Mouse (Mus musculus) hindbrain, embryonic 16.5 days (tissue): ENCODE data around the gene Vipr1. TPM values are rescaled to one million over a fixed set of nuclear protein-coding genes. Genes with fewer than 3 reads are reported as not detected.
"Not testable (repeated sequence)": the region's sequence is repeated elsewhere in the genome, so short reads cannot be mapped to it uniquely, and the experiment has no call there.

Experiments used
- ATAC-seq: fragments of 200-750 bp; cut with Nextera tagmentation; 2 replicates; pipeline ENCODE4 v1.8.0; 2017; ENCODE audit warnings: moderate TSS enrichment, moderate library complexity
- H3K27ac ChIP-seq: fragments of 300-500 bp; sonication (generic); 2 replicates; pipeline ENCODE4 v1.5.1; 2014; ENCODE audit warnings: low read depth, mild to moderate bottlenecking, control low read depth, low read length, moderate library complexity
- H3K27me3 ChIP-seq: fragments of 300-500 bp; sonication (generic); replicated peaks from 2 replicates; pipeline ENCODE4 v1.6.1; 2014; ENCODE audit warnings: low read length; ENCODE audit not compliant: control insufficient read depth, insufficient read depth
- H3K36me3 ChIP-seq: fragments of 300-500 bp; sonication (generic); 2 replicates; pipeline ENCODE4 v1.6.1; 2014; ENCODE audit warnings: mild to moderate bottlenecking, low read length, moderate library complexity, mixed read lengths; ENCODE audit not compliant: control insufficient read depth, insufficient read depth
- H3K4me1 ChIP-seq: fragments of 300-500 bp; sonication (generic); 2 replicates; pipeline ENCODE4 v1.6.1; 2014; ENCODE audit warnings: low read depth, low read length; ENCODE audit not compliant: control insufficient read depth, insufficient read depth
- H3K4me2 ChIP-seq: fragments of 300-500 bp; sonication (generic); 2 replicates; pipeline ENCODE4 v1.6.1; 2014; ENCODE audit warnings: mild to moderate bottlenecking, low read length, control low read depth, moderate library complexity
- H3K4me3 ChIP-seq: fragments of 300-500 bp; sonication (generic); 2 replicates; pipeline ENCODE4 v1.5.1; 2014; ENCODE audit warnings: mild to moderate bottlenecking, low read length, control low read depth, moderate library complexity
- H3K9ac ChIP-seq: fragments of 300-500 bp; sonication (generic); 2 replicates; pipeline ENCODE4 v1.6.1; 2014; ENCODE audit warnings: low read depth, mild to moderate bottlenecking, control low read depth, low read length, moderate library complexity
- H3K9me3 ChIP-seq: fragments of 300-500 bp; sonication (generic); 2 replicates; pipeline ENCODE4 v1.6.1; 2014; ENCODE audit warnings: mild to moderate bottlenecking, low read length, moderate library complexity; ENCODE audit not compliant: control insufficient read depth
- WGBS: fragments of 180-500 bp; shearing (Covaris S2); extraction: QIAGEN DNeasy Blood & Tissue Kit; methylation state at CpG from one replicate; pipeline ENCODE4 v1.1.7; 2014; 5-methylcytosine and 5-hydroxymethylcytosine counted together
- polyA plus RNA-seq: library from polyadenylated mRNA; unstranded; fragments of >200 nt; fragmentation: Nextera tagmentation; extraction: Ambion mirVana; gene quantifications from 2 replicates; pipeline ENCODE4 v1.2.1, GENCODE M21; 2015

Vipr1 gene
- polyA plus RNA-seq = 0.49 and 0.80 TPM in 2 replicates

- peak; percentile 83 for ATAC-seq
- Histone ChIP-seq H3K4me1 (peaks cover 19% of the 10 kb centered on the region), H3K9ac (peak within 1 kb of the TSS; percentile 75), H3K27me3 (peaks cover 17% of the 10 kb centered on the region), H3K36me3 (no peaks in the 10 kb centered on the region), H3K4me2 (peak within 1 kb of the TSS; percentile 91), H3K27ac (no peak within 1 kb of the TSS), H3K4me3 (peak within 1 kb of the TSS; percentile 50), H3K9me3 (no peaks in the 10 kb centered on the region)
- WGBS = under 1% methylated on average over 75 of the region's 79 CpGs
Measured at GRCm38 (mm10) chr9:121642401-121643181, at the start of gene Vipr1. Vipr1 (plus strand) TSS chr9:121642716.

DNA sequence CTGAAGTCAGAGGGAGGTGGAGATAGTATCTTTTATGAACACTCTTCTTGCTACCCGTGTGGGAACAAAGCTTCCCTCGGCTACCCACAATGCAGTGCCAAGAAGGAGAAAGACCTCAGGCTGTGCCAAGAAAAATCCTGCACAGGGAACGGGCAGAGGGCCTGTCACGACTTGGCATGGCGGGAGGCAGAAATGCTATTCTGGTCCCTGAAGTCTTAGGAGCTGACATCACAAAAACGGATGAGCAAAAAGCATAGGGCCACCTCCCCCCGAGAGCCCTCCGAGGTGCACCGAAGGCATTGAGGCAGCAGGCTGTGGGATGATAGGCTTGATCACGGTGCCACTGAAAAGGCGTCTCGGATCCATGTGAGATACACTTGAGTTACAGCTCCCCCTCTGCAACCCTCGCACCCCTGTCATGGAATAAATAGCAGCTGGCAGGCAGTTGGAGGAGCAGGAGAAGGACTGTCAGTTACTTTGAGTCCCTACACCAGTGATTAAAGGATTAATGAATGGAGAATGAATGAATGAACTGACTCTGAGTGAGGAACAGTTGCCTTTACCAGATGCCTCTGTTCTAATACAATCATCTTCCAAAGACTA, 49.5 kb upstream of the Vipr1 start:
- Histone ChIP-seq H3K36me3 (no peaks in the 10 kb centered on the region), H3K4me1 (no peaks in the 10 kb centered on the region), H3K9ac (no peak overlapping the region), H3K27me3 (no peaks in the 10 kb centered on the region), H3K4me2 (no peak overlapping the region), H3K27ac (no peak overlapping the region), H3K9me3 (peaks cover 7% of the 10 kb centered on the region), H3K4me3 (no peak overlapping the region)
- no peak for ATAC-seq
- 51% methylated on average over 13 of the region's 13 CpGs for WGBS

- not testable (repeated sequence) for H3K36me3 ChIP-seq, H3K27ac ChIP-seq, ATAC-seq, H3K27me3 ChIP-seq, H3K4me3 ChIP-seq, H3K4me2 ChIP-seq, H3K9ac ChIP-seq, H3K9me3 ChIP-seq, H3K4me1 ChIP-seq
- 86% methylated on average over 3 of the region's 3 CpGs for WGBS
Measured at GRCm38 (mm10) chr9:121593768-121594167, 48.7 kb upstream of the Vipr1 start.

GRCm38 (mm10) chr9:121594771-121595170, 47.7 kb upstream of the Vipr1 start:
- Histone ChIP-seq H3K4me2 (no peak overlapping the region), H3K4me1 (no peaks in the 10 kb centered on the region), H3K27me3 (no peaks in the 10 kb centered on the region), H3K9ac (no peak overlapping the region), H3K4me3 (no peak overlapping the region), H3K36me3 (no peaks in the 10 kb centered on the region), H3K9me3 (no peaks in the 10 kb centered on the region), H3K27ac (no peak overlapping the region)
- no peak for ATAC-seq
- WGBS = 51% methylated on average over 4 of the region's 4 CpGs

DNA sequence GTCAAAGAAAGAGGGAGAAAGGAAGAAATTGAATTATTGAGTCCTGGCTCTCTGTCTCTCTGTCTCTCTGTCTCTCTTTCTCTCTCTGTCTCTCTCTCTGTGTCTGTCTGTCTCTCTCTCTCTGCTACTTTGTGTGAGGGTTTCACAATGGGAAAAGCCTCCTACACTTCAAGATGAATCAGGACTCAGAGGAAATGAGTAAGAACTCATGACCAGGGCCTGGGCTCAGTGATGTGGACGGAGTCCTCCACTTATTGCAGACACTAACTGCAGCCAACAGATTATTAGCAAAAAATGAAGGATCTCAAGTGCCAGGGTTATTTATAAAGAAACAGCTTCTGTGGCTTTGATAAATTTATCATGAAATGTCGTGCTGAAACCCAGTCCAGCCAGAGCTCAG, 44.4 kb upstream of the Vipr1 start:
- H3K27ac ChIP-seq = no peak overlapping the region
- H3K4me2 ChIP-seq = no peak overlapping the region
- no peak overlapping the region for H3K9ac ChIP-seq
- ATAC-seq = no peak
- WGBS = 87% methylated on average over 2 of the region's 2 CpGs
- no peak overlapping the region for H3K4me3 ChIP-seq
- H3K9me3 ChIP-seq = no peaks in the 10 kb centered on the region
- no peaks in the 10 kb centered on the region for H3K36me3 ChIP-seq
- peaks cover 3% of the 10 kb centered on the region; the same call in 1 of the 2 replicates for H3K4me1 ChIP-seq
- no peaks in the 10 kb centered on the region for H3K27me3 ChIP-seq

- no peak overlapping the region for H3K9ac ChIP-seq
- H3K4me3 ChIP-seq = no peak overlapping the region
- H3K4me1 ChIP-seq = peaks cover 3% of the 10 kb centered on the region; the same call in 1 of the 2 replicates
- no peaks in the 10 kb centered on the region for H3K9me3 ChIP-seq
- 74% methylated on average over 6 of the region's 6 CpGs for WGBS
- no peak overlapping the region for H3K4me2 ChIP-seq
- H3K36me3 ChIP-seq = no peaks in the 10 kb centered on the region
- no peak for ATAC-seq
- no peak overlapping the region for H3K27ac ChIP-seq
- H3K27me3 ChIP-seq = no peaks in the 10 kb centered on the region
Measured at GRCm38 (mm10) chr9:121599551-121599950, 43.0 kb upstream of the Vipr1 start.

DNA sequence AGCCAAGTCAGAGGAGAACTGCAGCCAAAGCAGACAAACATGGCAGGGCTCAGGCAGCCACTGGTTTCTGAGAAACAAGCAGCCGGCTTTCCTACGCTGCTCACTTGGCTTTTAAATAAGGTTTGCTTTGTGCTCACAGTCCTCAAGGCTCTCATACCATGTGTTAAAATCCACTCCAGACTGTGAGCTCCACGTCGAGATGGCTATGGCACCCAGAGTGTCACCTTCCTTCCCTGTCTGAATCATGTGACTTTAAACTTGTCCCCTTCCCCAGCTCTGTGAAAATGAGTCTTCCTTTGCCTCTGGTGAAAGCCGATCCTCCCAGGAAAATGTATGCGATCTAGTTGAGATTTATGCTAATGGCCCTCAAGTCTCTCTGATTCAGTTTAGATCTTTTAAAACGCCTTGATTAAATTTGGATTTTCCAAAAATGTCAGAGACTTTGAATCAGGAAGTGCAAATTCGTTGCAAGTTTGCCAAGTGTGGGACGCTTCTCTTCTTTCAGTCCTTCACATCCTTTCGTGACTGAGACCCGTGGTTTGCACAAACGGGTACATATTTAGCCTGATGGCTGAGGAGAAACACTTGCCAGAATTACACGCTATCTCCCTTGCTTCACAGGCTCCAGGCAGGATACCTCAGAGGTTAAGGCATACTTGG, 42.2 kb upstream of the Vipr1 start:
- H3K27me3 ChIP-seq = no peaks in the 10 kb centered on the region
- no peak for ATAC-seq
- H3K4me3 ChIP-seq = no peak overlapping the region
- H3K4me1 ChIP-seq = peaks cover 3% of the 10 kb centered on the region
- no peak overlapping the region for H3K4me2 ChIP-seq
- no peaks in the 10 kb centered on the region for H3K36me3 ChIP-seq
- H3K9ac ChIP-seq = no peak overlapping the region
- WGBS = 44% methylated on average over 13 of the region's 13 CpGs
- H3K27ac ChIP-seq = no peak overlapping the region; the same call in 1 of the 2 replicates
- no peaks in the 10 kb centered on the region for H3K9me3 ChIP-seq

DNA sequence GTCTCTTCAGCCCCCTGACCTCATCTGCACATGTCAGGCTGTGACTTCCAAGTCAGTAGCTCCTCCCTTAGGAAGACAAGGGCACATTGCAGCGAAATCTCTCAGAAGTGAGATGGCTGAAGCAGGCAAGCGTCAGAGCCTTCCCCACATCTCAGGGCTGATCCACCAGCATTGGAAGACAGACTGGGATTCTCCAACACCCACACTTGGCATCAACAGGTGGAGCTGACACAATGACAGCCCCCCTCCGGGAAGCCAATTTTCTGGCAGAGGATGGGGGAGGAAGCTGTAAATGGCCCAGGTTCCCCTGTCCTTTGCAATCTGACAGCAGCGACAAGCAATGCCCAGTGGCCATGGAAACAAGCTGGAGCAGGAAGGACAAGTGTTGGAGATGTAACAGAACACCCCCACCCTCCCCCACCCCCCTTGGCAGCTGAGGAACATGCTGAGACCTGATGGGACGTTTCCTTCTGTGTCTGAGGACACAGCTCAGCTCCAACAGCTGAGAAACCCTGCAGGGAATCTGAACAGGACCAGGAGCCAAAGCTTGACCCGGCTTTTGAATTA, 41.6 kb upstream of the Vipr1 start:
- Histone ChIP-seq H3K9me3 (no peaks in the 10 kb centered on the region), H3K4me1 (peaks cover 3% of the 10 kb centered on the region), H3K36me3 (no peaks in the 10 kb centered on the region), H3K4me3 (no peak overlapping the region), H3K27me3 (no peaks in the 10 kb centered on the region), H3K9ac (no peak overlapping the region), H3K4me2 (no peak overlapping the region), H3K27ac (no peak overlapping the region)
- 30% methylated on average over 6 of the region's 6 CpGs for WGBS
- 0 out of 2 replicates have a peak, but pooled peaks have one; percentile 34 for ATAC-seq

- Histone ChIP-seq H3K36me3 (no peaks in the 10 kb centered on the region), H3K4me2 (no peak overlapping the region), H3K4me1 (peaks cover 3% of the 10 kb centered on the region), H3K4me3 (no peak overlapping the region), H3K27ac (no peak overlapping the region), H3K9me3 (no peaks in the 10 kb centered on the region), H3K9ac (no peak overlapping the region), H3K27me3 (no peaks in the 10 kb centered on the region)
- 76% methylated on average over 2 of the region's 2 CpGs for WGBS
- ATAC-seq = no peak
Measured at GRCm38 (mm10) chr9:121602381-121602780, 40.1 kb upstream of the Vipr1 start.
